Mouse (Mus musculus) liver, embryonic 13.5 days (tissue): ENCODE measurements around the gene Map2k5. TPM values are rescaled to one million over a fixed set of nuclear protein-coding genes. Genes with fewer than 3 reads are reported as not detected.

Experiments
- ATAC-seq: fragments of 200-750 bp; cut with Nextera tagmentation; 2 replicates; pipeline ENCODE4 v1.8.0; 2017; ENCODE audit warnings: low read depth, mild to moderate bottlenecking, moderate number of reproducible peaks, moderate library complexity
- DNase-seq: peaks from one replicate; pipeline ENCODE4 v3.0.0; 2022
- H3K27ac ChIP-seq: fragments of 300-500 bp; sonication (generic); 2 replicates; pipeline ENCODE4 v1.5.1; 2015; ENCODE audit warnings: moderate library complexity, mild to moderate bottlenecking, inconsistent platforms
- H3K27me3 ChIP-seq: fragments of 300-500 bp; sonication (generic); 2 replicates; pipeline ENCODE4 v1.6.1; 2015; ENCODE audit warnings: mild to moderate bottlenecking, inconsistent platforms
- H3K36me3 ChIP-seq: fragments of 300-500 bp; sonication (generic); 2 replicates; pipeline ENCODE4 v1.6.1; 2015; ENCODE audit warnings: mild to moderate bottlenecking, inconsistent platforms
- H3K4me1 ChIP-seq: fragments of 300-500 bp; sonication (generic); replicated peaks from 2 replicates; pipeline ENCODE4 v1.6.1; 2015; ENCODE audit warnings: inconsistent platforms
- H3K4me2 ChIP-seq: fragments of 300-500 bp; sonication (generic); 2 replicates; pipeline ENCODE4 v1.6.1; 2015; ENCODE audit warnings: inconsistent platforms, mild to moderate bottlenecking, moderate library complexity
- H3K4me3 ChIP-seq: fragments of 300-500 bp; sonication (generic); replicated peaks from 2 replicates; pipeline ENCODE4 v1.5.1; 2015; ENCODE audit warnings: mild to moderate bottlenecking, inconsistent platforms
- H3K9ac ChIP-seq: fragments of 300-500 bp; sonication (generic); 2 replicates; pipeline ENCODE4 v1.6.1; 2015; ENCODE audit warnings: mild to moderate bottlenecking, inconsistent platforms
- H3K9me3 ChIP-seq: fragments of 300-500 bp; sonication (generic); replicated peaks from 2 replicates; pipeline ENCODE4 v1.6.1; 2016; ENCODE audit warnings: inconsistent platforms
- WGBS: fragments of 180-500 bp; shearing (Covaris S2); methylation state at CpG from one replicate; pipeline ENCODE4 v1.1.7; 2015; ENCODE audit not compliant: insufficient replicate concordance; 5-methylcytosine and 5-hydroxymethylcytosine counted together
- polyA plus RNA-seq: library from polyadenylated mRNA; unstranded; fragments of >200 nt; fragmentation: Nextera tagmentation; extraction: Ambion mirVana; gene quantifications from 2 replicates; pipeline ENCODE4 v1.2.1, GENCODE M21; 2015

The Map2k5 gene
- polyA plus RNA-seq, 1 experiment from 2014 or later, result 10.5 TPM

DNA sequence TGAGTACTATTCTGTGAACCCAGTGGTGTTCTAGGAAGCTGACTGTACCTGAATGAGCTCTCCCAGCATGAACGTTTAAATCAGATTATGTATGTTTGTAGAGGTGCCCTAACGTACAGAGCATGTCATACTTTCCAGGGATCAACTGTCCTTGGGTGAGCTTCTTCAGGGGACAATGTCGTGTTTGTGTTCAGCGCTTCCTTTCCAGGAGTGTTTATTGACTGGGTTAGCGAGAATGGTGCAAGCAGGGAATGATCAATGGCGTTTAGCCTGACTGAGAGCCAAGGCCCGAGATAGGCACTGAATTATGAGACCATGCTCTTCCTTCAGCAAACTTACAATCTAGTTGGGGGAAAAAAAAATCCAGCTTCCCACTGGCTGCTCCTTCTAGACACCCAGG is 193.8 kb downstream of the Map2k5 start:
- WGBS, result 68% methylated on average over 7 of the region's 7 CpGs
- no peaks in the 10 kb centered on the region for H3K27me3 ChIP-seq
- no peak for DNase-seq

GRCm38 (mm10) chr9:63182306-63182960 is 195.3 kb downstream of the Map2k5 start:
- no peaks in the 10 kb centered on the region for H3K36me3 ChIP-seq
- DNase-seq (no peak), ATAC-seq (no peak)
- no peak overlapping the region for H3K9ac ChIP-seq
- no peaks in the 10 kb centered on the region for H3K9me3 ChIP-seq
- 71% methylated on average over 14 of the region's 14 CpGs for WGBS
- no peak overlapping the region for H3K4me2 ChIP-seq
- H3K4me3 ChIP-seq, result no peak overlapping the region
- H3K27me3 ChIP-seq, result no peaks in the 10 kb centered on the region
- peaks cover 10% of the 10 kb centered on the region; the same call in 1 of the 2 replicates for H3K4me1 ChIP-seq
- H3K27ac ChIP-seq, result no peak overlapping the region

More for the DNA sequence above, 193.8 kb downstream of the Map2k5 start:
- Histone ChIP-seq H3K9me3 (no peaks in the 10 kb centered on the region), H3K36me3 (no peaks in the 10 kb centered on the region), H3K4me1 (peaks cover 10% of the 10 kb centered on the region; the same call in 1 of the 2 replicates), H3K9ac (no peak overlapping the region), H3K4me3 (no peak overlapping the region), H3K4me2 (no peak overlapping the region), H3K27ac (no peak overlapping the region)
- ATAC-seq, result no peak

- H3K27me3 ChIP-seq, result no peaks in the 10 kb centered on the region
- no peak overlapping the region for H3K4me3 ChIP-seq
- no peak overlapping the region for H3K27ac ChIP-seq
- no peak overlapping the region for H3K4me2 ChIP-seq
- DNase-seq (no peak), ATAC-seq (no peak)
- 76% methylated on average over 11 of the region's 11 CpGs for WGBS
- no peaks in the 10 kb centered on the region for H3K9me3 ChIP-seq
- no peak overlapping the region for H3K9ac ChIP-seq
- peaks cover 6% of the 10 kb centered on the region; the same call in 1 of the 2 replicates for H3K4me1 ChIP-seq
- no peaks in the 10 kb centered on the region for H3K36me3 ChIP-seq
Measured at GRCm38 (mm10) chr9:63181337-63182178, 196.1 kb downstream of the Map2k5 start.

DNA sequence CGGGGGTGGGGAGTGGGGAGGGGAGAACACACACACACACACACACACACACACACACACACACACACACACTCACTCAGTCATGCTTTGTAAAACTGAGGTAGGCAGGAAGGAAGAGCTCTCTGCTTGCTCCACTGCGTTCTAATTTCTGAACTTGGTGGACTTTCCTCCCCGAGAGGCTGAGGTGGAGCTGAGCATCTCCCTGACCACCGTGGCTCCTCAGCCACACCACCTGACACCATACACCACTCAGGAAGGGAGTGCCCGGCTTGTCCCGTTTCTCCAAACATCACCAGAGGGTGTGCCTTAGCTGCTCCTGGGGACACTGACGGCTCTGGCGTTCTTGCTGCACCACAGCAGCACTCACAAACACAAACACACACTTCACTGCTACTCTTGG is 199.4 kb downstream of the Map2k5 start:
- Histone ChIP-seq H3K4me2 (no peak overlapping the region), H3K4me3 (no peak overlapping the region), H3K27ac (no peak overlapping the region), H3K27me3 (no peaks in the 10 kb centered on the region), H3K9me3 (no peaks in the 10 kb centered on the region), H3K9ac (no peak overlapping the region), H3K4me1 (no peaks in the 10 kb centered on the region), H3K36me3 (no peaks in the 10 kb centered on the region)
- no peak for DNase-seq
- ATAC-seq, result no peak
- WGBS, result 68% methylated on average over 8 of the region's 8 CpGs

DNA sequence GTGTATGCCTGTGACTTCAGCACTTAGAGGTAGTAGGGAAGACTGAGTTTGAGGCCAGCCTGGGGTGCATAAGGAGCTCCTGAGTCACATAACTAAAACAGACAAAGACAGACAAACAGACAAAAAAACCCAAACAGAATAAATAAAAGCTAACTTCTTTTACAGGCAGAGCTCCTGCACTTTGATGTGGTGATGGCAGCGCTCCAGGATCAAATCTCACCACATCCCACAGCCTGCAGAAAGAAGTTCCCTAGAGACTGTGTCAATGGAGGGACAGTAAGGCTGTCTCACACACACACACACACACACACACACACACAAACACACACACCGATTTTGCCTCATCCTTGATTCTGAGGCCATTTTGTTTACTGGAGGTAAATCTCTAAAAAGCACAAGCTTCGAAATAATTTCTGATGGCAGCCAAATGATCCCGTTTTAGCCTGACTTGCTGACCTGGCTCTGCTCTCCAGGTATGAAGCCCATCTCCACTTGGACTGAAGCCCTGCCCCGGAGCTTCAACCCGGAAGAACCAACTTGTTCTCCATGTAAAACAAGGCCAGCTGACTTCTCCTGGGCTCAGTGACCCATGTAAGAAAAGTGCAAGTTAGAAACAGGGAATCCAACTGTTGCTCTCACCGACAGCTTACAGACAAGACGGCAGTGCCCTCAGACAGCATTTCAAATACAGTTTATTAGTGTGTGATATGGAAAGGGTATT is 203.5 kb downstream of the Map2k5 start:
- Histone ChIP-seq H3K4me2 (no peak overlapping the region), H3K9ac (no peak overlapping the region), H3K27ac (no peak overlapping the region), H3K36me3 (0 out of 2 replicates have a peak, but pooled peaks cover 1% of the 10 kb centered on the region), H3K4me1 (no peaks in the 10 kb centered on the region), H3K9me3 (no peaks in the 10 kb centered on the region), H3K4me3 (no peak overlapping the region), H3K27me3 (no peaks in the 10 kb centered on the region)
- WGBS, result 74% methylated on average over 8 of the region's 8 CpGs
- ATAC-seq, result no peak
- no peak for DNase-seq

DNA sequence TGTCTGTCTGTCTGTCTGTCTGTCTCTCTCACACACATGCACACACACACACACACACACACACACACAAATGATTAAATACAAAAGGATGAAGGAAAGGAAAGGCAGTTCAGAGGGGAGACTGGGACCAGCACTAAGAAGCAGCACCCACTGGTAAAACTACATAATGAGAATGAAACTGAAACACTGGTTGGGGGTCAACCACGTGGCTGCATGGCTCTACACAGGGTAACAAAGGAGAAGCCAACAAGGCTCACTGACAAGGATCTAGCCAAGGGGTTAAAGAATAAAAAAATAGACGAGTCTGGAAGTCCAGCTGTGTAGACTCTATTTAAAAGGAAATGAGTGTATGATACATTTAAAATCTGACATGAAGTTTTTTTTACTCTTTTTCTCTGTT is 205.8 kb downstream of the Map2k5 start:
- Histone ChIP-seq H3K9me3 (no peaks in the 10 kb centered on the region), H3K27ac (no peak overlapping the region), H3K4me3 (no peak overlapping the region), H3K9ac (no peak overlapping the region), H3K27me3 (no peaks in the 10 kb centered on the region), H3K4me1 (no peaks in the 10 kb centered on the region), H3K36me3 (0 out of 2 replicates have a peak, but pooled peaks cover 6% of the 10 kb centered on the region), H3K4me2 (no peak overlapping the region)
- DNase-seq (no peak), ATAC-seq (no peak)
- 39% methylated on average over 2 of the region's 2 CpGs for WGBS

- H3K4me1 ChIP-seq, result no peaks in the 10 kb centered on the region
- no peak overlapping the region for H3K9ac ChIP-seq
- no peaks in the 10 kb centered on the region for H3K9me3 ChIP-seq
- DNase-seq, result no peak
- H3K27ac ChIP-seq, result no peak overlapping the region
- H3K27me3 ChIP-seq, result no peaks in the 10 kb centered on the region
- H3K36me3 ChIP-seq, result 0 out of 2 replicates have a peak, but pooled peaks cover 6% of the 10 kb centered on the region
- H3K4me2 ChIP-seq, result no peak overlapping the region
- H3K4me3 ChIP-seq, result no peak overlapping the region
- no peak for ATAC-seq
- WGBS, result 66% methylated on average over 1 of the region's 1 CpGs
Measured at GRCm38 (mm10) chr9:63169127-63169526, 208.6 kb downstream of the Map2k5 start.

GRCm38 (mm10) chr9:63165070-63165469 is 212.6 kb downstream of the Map2k5 start:
- no peaks in the 10 kb centered on the region for H3K4me1 ChIP-seq
- 51% methylated on average over 9 of the region's 9 CpGs for WGBS
- H3K9me3 ChIP-seq, result no peaks in the 10 kb centered on the region
- H3K27ac ChIP-seq, result no peak overlapping the region
- no peak for ATAC-seq
- no peak overlapping the region for H3K4me2 ChIP-seq
- H3K36me3 ChIP-seq, result 0 out of 2 replicates have a peak, but pooled peaks cover 6% of the 10 kb centered on the region
- no peak overlapping the region for H3K9ac ChIP-seq
- H3K27me3 ChIP-seq, result no peaks in the 10 kb centered on the region
- DNase-seq, result no peak
- H3K4me3 ChIP-seq, result no peak overlapping the region

DNA sequence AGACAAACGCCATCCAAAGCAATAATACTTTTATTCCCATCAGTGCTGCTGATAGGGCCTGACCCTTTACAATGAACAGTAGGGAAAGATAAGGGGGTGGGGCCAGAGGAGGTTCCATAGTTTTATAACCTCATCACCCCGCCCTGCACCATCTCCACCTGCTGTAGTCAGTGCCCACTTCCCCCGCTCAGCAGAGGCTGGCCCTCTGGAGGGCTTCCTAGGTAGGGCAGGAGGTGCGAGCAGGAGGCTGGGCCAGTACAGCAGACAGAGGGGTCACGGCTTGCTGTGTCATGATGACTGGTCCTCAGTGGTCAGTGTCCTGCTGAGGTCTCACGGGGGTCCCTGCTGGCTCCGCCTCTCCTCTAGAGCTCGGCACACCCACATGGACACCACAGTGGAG is 213.9 kb downstream of the Map2k5 start:
- DNase-seq, result no peak
- 64% methylated on average over 8 of the region's 8 CpGs for WGBS
- no peaks in the 10 kb centered on the region for H3K9me3 ChIP-seq
- H3K27ac ChIP-seq, result no peak overlapping the region
- no peak overlapping the region for H3K4me2 ChIP-seq
- ATAC-seq, result no peak
- no peak overlapping the region for H3K9ac ChIP-seq
- H3K27me3 ChIP-seq, result 0 out of 2 replicates have a peak, but pooled peaks cover 7% of the 10 kb centered on the region
- H3K4me3 ChIP-seq, result no peak overlapping the region
- 0 out of 2 replicates have a peak, but pooled peaks cover 2% of the 10 kb centered on the region for H3K36me3 ChIP-seq
- H3K4me1 ChIP-seq, result no peaks in the 10 kb centered on the region

DNA sequence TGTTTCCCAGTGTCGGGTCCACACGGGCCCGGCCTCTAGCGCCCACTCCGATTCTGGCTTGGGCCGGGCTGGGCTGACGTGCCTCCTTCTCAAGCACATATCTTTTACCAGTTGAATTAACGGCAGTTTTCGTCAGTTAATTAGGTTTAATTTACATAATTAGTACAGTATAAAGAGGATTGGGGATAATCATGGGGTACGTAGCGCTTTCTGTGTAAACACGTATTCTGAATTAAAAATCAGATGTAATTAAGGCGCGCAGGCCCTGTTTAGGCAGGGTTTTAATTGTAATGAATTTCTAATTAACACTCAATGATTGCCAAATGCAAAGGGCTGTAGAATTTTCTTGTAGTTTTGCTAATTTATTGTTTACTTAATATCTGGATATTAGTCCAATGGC is 225.8 kb downstream of the Map2k5 start:
- Histone ChIP-seq H3K4me2 (no peak overlapping the region), H3K27ac (no peak overlapping the region), H3K9ac (no peak overlapping the region), H3K4me1 (peaks cover 9% of the 10 kb centered on the region), H3K4me3 (no peak overlapping the region), H3K36me3 (no peaks in the 10 kb centered on the region), H3K27me3 (peaks cover 88% of the 10 kb centered on the region), H3K9me3 (no peaks in the 10 kb centered on the region; the same call in 1 of the 2 replicates)
- DNase-seq (no peak), ATAC-seq (no peak)
- 31% methylated on average over 14 of the region's 14 CpGs for WGBS
